Mouse (Mus musculus): ENCODE data around the gene Mtfmt. TPM values are rescaled to one million over a fixed set of nuclear protein-coding genes. Genes with fewer than 3 reads are reported as not detected.

Mtfmt gene
- polyA plus RNA-seq, 1 experiment from 2014 or later = 19.7 TPM

Other genes with a start within 250 kb of the Mtfmt start
- gene Parp16, start 240.4 kb upstream of the Mtfmt start, polyA plus RNA-seq (2014; fragmentation: Nextera tagmentation; extraction: Ambion mirVana) = 4.0 and 6.5 TPM in 2 replicates
- gene Cilp, start 170.6 kb upstream of the Mtfmt start, polyA plus RNA-seq (2014; fragmentation: Nextera tagmentation; extraction: Ambion mirVana) = 0.25 and 0.31 TPM in 2 replicates
- gene Clpx, start 141.5 kb upstream of the Mtfmt start, polyA plus RNA-seq (2014; fragmentation: Nextera tagmentation; extraction: Ambion mirVana) = 47.5 and 51.9 TPM in 2 replicates
- 13.0 and 13.5 TPM in 2 replicates for gene Pdcd7, start 89.7 kb upstream of the Mtfmt start, polyA plus RNA-seq (2014; fragmentation: Nextera tagmentation; extraction: Ambion mirVana)
- 0.17 and 1.6 TPM in 2 replicates for gene Ubap1l, start 74.7 kb upstream of the Mtfmt start, polyA plus RNA-seq (2014; fragmentation: Nextera tagmentation; extraction: Ambion mirVana)
- gene Kbtbd13, start 44.1 kb upstream of the Mtfmt start, polyA plus RNA-seq (2014; fragmentation: Nextera tagmentation; extraction: Ambion mirVana) = 0.54 TPM in 1 of 2 replicates, not detected in the other
- 6.0 and 6.9 TPM in 2 replicates for gene Rasl12, start 37.3 kb upstream of the Mtfmt start, polyA plus RNA-seq (2014; fragmentation: Nextera tagmentation; extraction: Ambion mirVana)
- gene Slc51b, start 12.8 kb upstream of the Mtfmt start, polyA plus RNA-seq (2014; fragmentation: Nextera tagmentation; extraction: Ambion mirVana) = not detected in 2 replicates
- gene Spg21, start 25.2 kb downstream of the Mtfmt start, polyA plus RNA-seq (2014; fragmentation: Nextera tagmentation; extraction: Ambion mirVana) = 131 and 137 TPM in 2 replicates
- 0.20 and 0.71 TPM in 2 replicates for gene Ankdd1a, start 84.4 kb downstream of the Mtfmt start, polyA plus RNA-seq (2014; fragmentation: Nextera tagmentation; extraction: Ambion mirVana)
- gene Plekho2, start 144.3 kb downstream of the Mtfmt start, polyA plus RNA-seq (2014; fragmentation: Nextera tagmentation; extraction: Ambion mirVana) = 10.2 and 10.7 TPM in 2 replicates
- 9.9 and 12.5 TPM in 2 replicates for gene Pif1, start 151.4 kb downstream of the Mtfmt start, polyA plus RNA-seq (2014; fragmentation: Nextera tagmentation; extraction: Ambion mirVana)
- gene Rbpms2, start 193.9 kb downstream of the Mtfmt start, polyA plus RNA-seq (2014; fragmentation: Nextera tagmentation; extraction: Ambion mirVana) = 19.5 and 23.7 TPM in 2 replicates
- gene Oaz2, start 232.2 kb downstream of the Mtfmt start, polyA plus RNA-seq (2014; fragmentation: Nextera tagmentation; extraction: Ambion mirVana) = 204 and 224 TPM in 2 replicates

Data from hindbrain, embryonic 11.5 days (tissue).